Mouse (Mus musculus): ENCODE measurements around the gene Dpysl5. TPM values are rescaled to one million over a fixed set of nuclear protein-coding genes. Genes with fewer than 3 reads are reported as not detected.
"Not testable (repeated sequence)": the region's sequence is repeated elsewhere in the genome, so short reads cannot be mapped to it uniquely, and the experiment has no call there.

Dpysl5 gene
- total RNA-seq, 1 experiment from 2014 or later, result not detected

- ATAC-seq (replicated peaks; ENCODE audit: low read depth, poor library complexity, severe bottlenecking), result not testable (repeated sequence)
Measured at GRCm38 (mm10) chr5:30701373-30701772, 10.0 kb upstream of the Dpysl5 start.

GRCm38 (mm10) chr5:30701866-30702265 lies 9.5 kb upstream of the Dpysl5 start:
- no peak for ATAC-seq (replicated peaks; ENCODE audit: low read depth, poor library complexity, severe bottlenecking)

- ATAC-seq (replicated peaks; ENCODE audit: low read depth, poor library complexity, severe bottlenecking), result peak; percentile 62
Measured at GRCm38 (mm10) chr5:30709744-30710383, 1.5 kb upstream of the Dpysl5 start.

GRCm38 (mm10) chr5:30710486-30710885 lies 878 bp upstream of the Dpysl5 start:
- no peak for ATAC-seq (replicated peaks; ENCODE audit: low read depth, poor library complexity, severe bottlenecking)

GRCm38 (mm10) chr5:30712002-30712390 lies 632 bp downstream of the Dpysl5 start:
- no peak for ATAC-seq (replicated peaks; ENCODE audit: low read depth, poor library complexity, severe bottlenecking)

- ATAC-seq (replicated peaks; ENCODE audit: low read depth, poor library complexity, severe bottlenecking), result peak; percentile 12; the same call in 1 of the 2 replicates
Measured at GRCm38 (mm10) chr5:30712441-30713298, 1.3 kb downstream of the Dpysl5 start.

GRCm38 (mm10) chr5:30713299-30713675 lies 1.9 kb downstream of the Dpysl5 start:
- ATAC-seq (replicated peaks; ENCODE audit: low read depth, poor library complexity, severe bottlenecking), result no peak

- no peak for ATAC-seq (replicated peaks; ENCODE audit: low read depth, poor library complexity, severe bottlenecking)
Measured at GRCm38 (mm10) chr5:30713691-30714090, 2.3 kb downstream of the Dpysl5 start.

GRCm38 (mm10) chr5:30716311-30716710 lies 4.9 kb downstream of the Dpysl5 start:
- ATAC-seq (replicated peaks; ENCODE audit: low read depth, poor library complexity, severe bottlenecking), result no peak

- ATAC-seq (replicated peaks; ENCODE audit: low read depth, poor library complexity, severe bottlenecking), result no peak
Measured at GRCm38 (mm10) chr5:30717506-30717905, 6.1 kb downstream of the Dpysl5 start.

GRCm38 (mm10) chr5:30717991-30718703 lies 6.8 kb downstream of the Dpysl5 start:
- no peak for ATAC-seq (replicated peaks; ENCODE audit: low read depth, poor library complexity, severe bottlenecking)

GRCm38 (mm10) chr5:30721935-30722334 lies 10.6 kb downstream of the Dpysl5 start:
- no peak for ATAC-seq (replicated peaks; ENCODE audit: low read depth, poor library complexity, severe bottlenecking)

- ATAC-seq (replicated peaks; ENCODE audit: low read depth, poor library complexity, severe bottlenecking), result no peak
Measured at GRCm38 (mm10) chr5:30726151-30726693, 14.9 kb downstream of the Dpysl5 start.

- ATAC-seq (replicated peaks; ENCODE audit: low read depth, poor library complexity, severe bottlenecking), result no peak
Measured at GRCm38 (mm10) chr5:30732511-30732910, 21.1 kb downstream of the Dpysl5 start.

- ATAC-seq (replicated peaks; ENCODE audit: low read depth, poor library complexity, severe bottlenecking), result no peak
Measured at GRCm38 (mm10) chr5:30734666-30735065, 23.3 kb downstream of the Dpysl5 start.

- ATAC-seq (replicated peaks; ENCODE audit: low read depth, poor library complexity, severe bottlenecking), result no peak
Measured at GRCm38 (mm10) chr5:30738127-30738828, 26.9 kb downstream of the Dpysl5 start.

GRCm38 (mm10) chr5:30739595-30739994 lies 28.2 kb downstream of the Dpysl5 start:
- ATAC-seq (replicated peaks; ENCODE audit: low read depth, poor library complexity, severe bottlenecking), result no peak

- no peak for ATAC-seq (replicated peaks; ENCODE audit: low read depth, poor library complexity, severe bottlenecking)
Measured at GRCm38 (mm10) chr5:30749582-30750311, 38.4 kb downstream of the Dpysl5 start.

GRCm38 (mm10) chr5:30751071-30751470 lies 39.7 kb downstream of the Dpysl5 start:
- no peak for ATAC-seq (replicated peaks; ENCODE audit: low read depth, poor library complexity, severe bottlenecking)
